Mouse (Mus musculus): ENCODE measurements around the gene Pak3. TPM values are rescaled to one million over a fixed set of nuclear protein-coding genes. Genes with fewer than 3 reads are reported as not detected.

The Pak3 gene
- polyA plus RNA-seq, 1 experiment from 2014 or later = 7.1 TPM

DNA sequence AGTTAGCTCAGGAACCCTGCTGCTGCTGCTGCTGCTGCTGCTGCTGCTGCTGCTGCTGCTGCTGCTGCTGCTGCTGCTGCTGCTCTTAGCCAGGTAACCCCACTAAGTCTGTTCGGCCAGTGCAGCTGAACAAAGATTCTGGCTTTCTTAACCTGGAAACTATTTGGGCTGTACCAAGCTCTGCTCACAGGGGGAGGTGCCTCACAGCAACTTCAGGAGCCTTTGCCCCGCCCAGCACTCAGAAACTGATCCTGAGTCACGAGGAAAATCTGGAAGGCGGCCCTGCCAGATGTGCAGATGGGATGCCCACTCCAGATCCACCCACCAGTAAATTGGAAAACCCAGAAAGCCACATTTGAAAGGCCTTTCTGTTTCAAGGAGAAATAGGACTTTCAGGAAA lies 308.8 kb downstream of the Pak3 start, which contains the start of gene Capn6:
Gene Capn6 (minus strand): TSS at position 203 of the 400 bp plus-strand sequence.
- Histone ChIP-seq H3K4me1 (replicated peaks) (0 out of 2 replicates have a peak, but pooled peaks cover 4% of the 10 kb centered on the region), H3K27ac (ENCODE audit: poor library complexity, severe bottlenecking) (peak within 1 kb of the TSS; percentile 71), H3K4me3 (peak within 1 kb of the TSS; percentile 52), H3K36me3 (no peaks in the 10 kb centered on the region), H3K27me3 (replicated peaks) (no peaks in the 10 kb centered on the region), H3K4me2 (peak within 1 kb of the TSS; percentile 65), H3K9me3 (replicated peaks) (no peaks in the 10 kb centered on the region), H3K9ac (peak within 1 kb of the TSS; percentile 61)
- 26% methylated on average over 4 of the region's 4 CpGs for WGBS
- ATAC-seq (ENCODE audit: insufficient number of reproducible peaks, low FRiP score) = peak; percentile 53; the same call in 1 of the 2 replicates

DNA sequence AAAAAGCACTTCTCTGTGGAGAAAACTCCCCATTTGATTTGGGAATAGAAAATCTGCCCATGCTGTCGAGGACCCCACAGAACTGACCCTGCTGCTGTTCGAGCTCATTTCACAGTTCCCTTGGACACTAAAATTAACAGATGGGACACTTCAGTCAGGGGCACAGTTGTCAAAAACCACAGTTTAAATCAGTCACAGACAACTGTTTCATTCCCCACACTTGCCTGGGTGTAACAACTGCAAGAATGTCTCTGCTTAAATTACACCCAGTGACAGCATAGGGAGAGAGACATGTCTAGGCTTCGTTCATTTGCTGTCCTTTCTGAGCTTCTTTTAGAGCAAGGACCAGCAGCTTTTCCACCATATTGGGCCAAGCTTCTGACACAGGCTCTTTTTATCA lies 328.2 kb downstream of the Pak3 start:
- no peaks in the 10 kb centered on the region for H3K36me3 ChIP-seq
- no peak overlapping the region for H3K4me3 ChIP-seq
- ATAC-seq (ENCODE audit: insufficient number of reproducible peaks, low FRiP score) = no peak
- H3K9ac ChIP-seq = no peak overlapping the region
- no peak overlapping the region for H3K27ac ChIP-seq (ENCODE audit: poor library complexity, severe bottlenecking)
- no peak overlapping the region for H3K4me2 ChIP-seq
- no peaks in the 10 kb centered on the region; the same call in 1 of the 2 replicates for H3K4me1 ChIP-seq (replicated peaks)
- H3K27me3 ChIP-seq (replicated peaks) = no peaks in the 10 kb centered on the region
- WGBS = 61% methylated on average over 3 of the region's 3 CpGs
- H3K9me3 ChIP-seq (replicated peaks) = no peaks in the 10 kb centered on the region

Small RNA genes lying within 50 kb of the gene (microRNA-seq; reads per million reads assigned to microRNA genes)
- not detected for gene Gm47298

Other genes with a start within 250 kb of the Pak3 start
- gene Chrdl1, start 124.3 kb upstream of the Pak3 start, polyA plus RNA-seq (2016; fragmentation: Nextera tagmentation; extraction: Ambion mirVana) = 1.5 and 1.7 TPM in 2 replicates

All from heart, embryonic 12.5 days (tissue).